Mouse (Mus musculus) frontal cortex, postnatal 36 days (tissue): ENCODE measurements around the gene Atp8b4.
A peak's percentile ranks its signal among the peaks of the same experiment; 100 is the strongest.

Experiments
- DNase-seq, 2 experiments: peaks; one replicate each; pipeline ENCODE4 v3.0.0; 2022; ENCODE audit warnings: low spot score in 2 of 2

Atp8b4 gene

DNA sequence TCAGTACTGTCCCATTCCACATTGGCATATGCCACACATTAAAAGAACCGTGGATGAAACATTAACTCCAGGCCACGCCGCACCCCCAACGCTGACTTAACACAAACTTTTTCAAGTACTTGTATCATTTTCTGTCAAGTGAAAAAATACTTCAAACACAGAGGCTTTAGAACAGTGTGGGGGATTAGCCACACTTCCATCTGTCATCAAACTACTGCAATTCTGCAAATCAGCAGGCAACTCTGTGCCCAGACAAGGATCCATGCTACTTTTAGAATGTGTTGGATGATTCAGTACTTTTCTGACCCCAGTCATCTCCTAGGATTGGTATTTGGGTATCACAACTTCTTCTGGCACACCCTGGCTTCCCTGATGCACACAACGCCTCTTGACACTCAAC lies 212.5 kb downstream of the Atp8b4 start:
- DNase-seq: peak; percentile 13 to 41

DNA sequence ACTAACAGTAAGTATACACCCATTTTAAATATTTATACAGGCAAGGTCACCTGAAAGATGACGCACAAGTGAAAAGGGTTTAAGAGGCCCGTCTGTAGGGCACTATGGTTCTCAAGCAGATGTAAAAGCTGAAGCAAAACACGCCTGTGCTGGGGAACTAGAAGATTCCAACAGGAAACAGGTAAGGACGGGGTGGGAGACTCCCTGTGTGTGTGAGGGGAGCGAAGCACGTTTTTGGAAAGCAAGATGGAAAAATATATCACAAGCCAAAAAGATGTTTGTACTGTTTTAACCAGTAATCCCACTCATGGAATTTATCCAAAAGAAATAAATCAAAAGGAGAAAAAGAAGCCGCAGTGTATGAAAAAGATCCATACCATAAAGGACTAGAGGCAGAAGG lies 214.1 kb downstream of the Atp8b4 start:
- no peak for DNase-seq

DNA sequence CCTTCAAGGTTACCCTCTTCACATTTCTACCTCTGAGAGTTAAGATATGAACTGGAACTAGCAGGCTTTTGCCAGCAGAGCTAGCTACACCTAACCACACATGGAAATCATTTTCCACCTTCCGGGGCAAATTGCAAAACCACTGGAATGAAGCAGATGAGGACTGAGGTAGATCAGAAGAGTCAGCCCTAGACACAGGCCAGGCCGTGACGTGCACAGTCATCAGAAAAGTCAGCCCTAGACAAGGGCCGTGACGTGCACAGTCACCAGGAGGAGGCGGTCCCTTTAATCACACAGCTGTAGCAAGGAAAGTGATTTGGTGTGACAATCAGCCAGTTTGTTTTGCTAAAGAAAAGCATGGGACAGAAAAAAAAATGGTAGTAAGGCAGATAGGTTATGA lies 216.4 kb downstream of the Atp8b4 start:
- DNase-seq: no peak

DNA sequence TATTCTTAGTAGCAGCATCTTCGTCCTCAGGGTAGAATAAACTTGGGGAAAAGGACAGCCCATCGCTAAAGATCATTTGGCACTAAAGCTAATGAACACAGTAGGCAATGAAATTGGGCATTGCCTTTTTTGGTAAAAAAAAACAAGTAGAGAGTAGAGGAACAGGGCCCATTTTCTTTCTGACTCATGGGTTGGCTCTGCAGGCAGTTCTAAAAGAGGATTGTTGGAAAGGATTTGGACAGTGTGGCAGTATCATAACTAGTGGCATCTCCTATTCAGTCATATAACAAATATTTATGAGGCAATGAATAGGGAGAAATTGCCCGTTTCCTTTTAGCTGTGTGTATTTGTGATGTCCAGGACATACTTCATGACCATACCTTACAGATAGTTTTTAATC lies 217.4 kb downstream of the Atp8b4 start:
- peak in 1 of 2 experiments; percentile 20 for DNase-seq

DNA sequence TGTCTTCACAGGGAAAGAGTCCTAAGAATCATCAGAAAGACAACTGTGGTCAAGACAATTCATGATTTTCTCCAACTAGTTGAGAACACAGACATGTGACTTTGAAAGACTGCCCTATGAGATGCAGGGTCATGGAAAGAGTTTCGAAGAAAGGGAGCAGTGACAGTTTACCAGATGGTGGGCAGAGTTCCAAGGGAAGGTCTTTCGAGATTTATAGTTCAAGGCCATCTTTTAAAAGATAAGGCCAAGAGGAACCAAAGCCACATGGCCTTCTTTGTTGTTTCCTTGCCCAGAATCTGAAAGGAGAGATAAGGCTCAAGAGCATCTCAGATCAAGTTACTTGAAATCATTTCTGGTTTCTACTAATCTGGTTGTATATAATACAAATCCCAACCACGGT lies 225.0 kb downstream of the Atp8b4 start:
- no peak for DNase-seq

DNA sequence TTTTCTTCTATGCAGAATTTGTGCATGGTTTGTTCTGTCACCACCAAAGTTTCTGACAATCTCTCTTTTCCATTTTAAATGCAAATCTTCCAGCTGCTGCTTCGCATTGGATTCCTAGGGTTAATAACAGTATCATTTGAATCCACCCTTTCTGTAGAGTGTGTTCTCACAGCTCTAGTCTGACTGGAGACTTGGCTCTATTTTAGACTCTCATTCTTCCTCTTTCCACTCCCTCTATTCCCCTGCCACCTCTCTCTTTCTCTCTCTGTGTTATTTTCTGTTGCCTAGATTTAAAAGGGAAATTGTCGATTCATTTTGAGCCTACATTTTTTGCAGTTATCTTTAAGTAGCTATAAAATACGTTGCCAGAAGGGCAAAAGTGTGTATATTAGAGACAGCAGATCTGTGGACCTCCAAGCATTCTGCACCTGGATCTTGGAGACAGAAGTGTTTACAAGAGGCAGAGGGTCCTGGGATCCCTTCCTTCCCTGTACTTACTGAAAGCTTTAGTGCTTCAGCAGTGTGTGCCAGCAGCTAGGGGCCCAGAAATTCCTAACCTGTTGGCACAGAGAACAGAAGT lies 225.6 kb downstream of the Atp8b4 start:
- no peak for DNase-seq

DNA sequence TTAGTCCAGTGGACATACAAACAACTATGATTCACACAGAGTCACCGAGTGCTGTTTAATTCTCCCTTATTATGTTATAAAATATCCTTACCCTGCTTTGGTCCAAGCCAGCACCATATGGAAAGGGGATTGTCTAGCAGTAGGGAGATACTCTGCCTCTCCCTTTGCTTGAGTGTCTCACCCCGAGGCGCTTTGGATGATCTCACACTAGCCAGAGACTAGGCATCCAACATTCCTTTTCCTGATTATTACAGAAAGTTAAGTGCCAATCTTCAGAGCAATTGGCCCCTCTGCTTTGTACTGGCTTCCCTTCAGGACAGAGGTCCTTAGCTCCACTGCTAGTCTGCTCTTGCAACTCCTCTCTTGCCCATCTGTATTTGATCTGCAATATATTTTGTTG lies 226.2 kb downstream of the Atp8b4 start:
- DNase-seq: no peak
